Mouse (Mus musculus) ES-E14 (cell line): ENCODE measurements around the gene Fgf3.

ENCODE experiments used
- HCFC1 ChIP-seq: IDR thresholded peaks from 2 replicates; pipeline ENCODE4 v1.6.1; 2012; ENCODE audit warnings: low read length, inconsistent platforms, borderline replicate concordance; ENCODE audit not compliant: insufficient read depth
- MAFK ChIP-seq: IDR thresholded peaks from 2 replicates; pipeline ENCODE4 v1.6.1; 2014; ENCODE audit warnings: mild to moderate bottlenecking, low read depth, low read length, inconsistent platforms; ENCODE audit not compliant: insufficient read depth
- ZNF384 ChIP-seq: IDR thresholded peaks from 2 replicates; pipeline ENCODE4 v1.6.1; 2012; ENCODE audit warnings: low read depth, low read length, inconsistent platforms

DNA sequence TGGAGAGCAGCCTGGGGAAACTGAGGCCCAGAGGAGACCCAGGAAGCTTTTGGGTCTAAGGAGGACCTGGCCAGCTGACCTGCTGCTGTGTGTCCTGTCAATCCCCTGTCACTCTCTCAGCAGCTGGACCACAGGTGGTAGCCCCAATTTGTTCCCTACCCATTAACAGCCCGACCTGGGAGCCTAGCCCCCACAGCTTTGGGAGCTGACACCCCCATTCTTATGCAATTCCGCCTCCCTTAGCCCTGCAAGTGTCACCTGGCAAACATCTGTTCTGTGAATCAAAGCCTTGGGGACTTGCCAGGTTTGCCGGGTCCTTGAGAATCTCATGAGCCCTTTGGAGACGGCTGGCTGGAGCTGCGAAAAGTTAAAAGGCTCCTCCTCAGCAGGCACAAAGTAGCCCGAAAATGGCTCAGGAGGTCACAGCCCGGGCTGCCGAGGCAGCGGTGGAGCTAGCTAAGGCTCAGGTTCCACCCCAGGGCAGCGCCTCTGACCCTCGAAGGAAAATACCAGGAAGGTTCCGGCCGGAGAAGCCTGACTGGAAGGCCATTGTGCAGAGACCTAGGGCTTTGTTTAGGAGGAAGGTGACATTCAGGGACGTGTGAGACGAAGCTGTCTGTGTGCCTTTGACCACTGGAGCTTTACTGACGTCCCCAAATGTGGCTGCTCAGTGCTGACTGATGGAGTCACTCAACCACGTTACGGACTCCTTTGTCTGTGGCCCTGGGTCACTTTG is 50.8 kb downstream of the Fgf3 start:
- TF ChIP-seq MAFK (no peak), HCFC1 (no peak), ZNF384 (0 out of 2 replicates have a peak, but pooled peaks have one; percentile 26)
